Comparison of ENCODE assay signal across 24 mouse cellular contexts in the genomic region with DNA sequence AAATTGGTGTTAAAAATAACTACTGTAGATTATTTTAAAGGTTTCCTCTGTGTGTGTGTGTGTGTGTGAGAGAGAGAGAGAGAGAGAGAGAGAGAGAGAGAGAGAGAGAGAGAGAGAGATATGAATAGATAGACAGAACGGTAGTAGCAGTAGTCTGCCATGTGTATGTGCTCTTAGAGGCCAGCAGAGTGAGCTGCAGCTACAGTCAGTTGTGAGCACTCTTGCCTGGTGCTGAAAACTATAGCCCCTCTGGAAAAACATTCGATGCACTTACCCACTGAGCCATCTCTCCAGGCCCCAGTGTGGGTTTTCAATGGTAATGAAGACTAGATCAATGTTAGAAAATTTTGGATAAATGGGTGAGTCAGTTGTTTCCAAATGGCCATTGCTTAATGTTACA. TPM values are rescaled to one million over a fixed set of nuclear protein-coding genes. Genes with fewer than 3 reads are reported as not detected.
DNase-seq lines count a peak whose midpoint lies in the region; ATAC-seq and TF ChIP-seq lines count a peak whose summit lies in the region.
"Had no signal": no experiment of that assay in that cellular context is flagged by ENCODE, and none has a peak within 500 bp of the region (broad histone marks: within the 10 kb centered on the region; RNA-seq: fewer than 3 reads in every experiment).

No protein-coding gene starts in this region.

- intact Hi-C loops in left cerebral cortex, postnatal 10 days (cut with DNase I) = loop anchor here (5.0 kb wide), 2 partner anchors 168 to 238 kb away; no protein-coding TSS in a partner anchor

- 49% methylated on average over 2 of the region's 2 CpGs for WGBS in intestine, embryonic 16.5 days
- 47% methylated on average over 2 of the region's 2 CpGs for WGBS in intestine, embryonic 15.5 days

- no peaks in the 10 kb centered on the region for H3K9me3 ChIP-seq in intestine, embryonic 16.5 days (ENCODE audit: control insufficient read depth, low read length)
- no peaks in the 10 kb centered on the region for H3K9me3 ChIP-seq in intestine, embryonic 15.5 days
- H3K9me3 ChIP-seq: forebrain, embryonic 13.5 days; heart, embryonic 15.5 days; stomach, embryonic 15.5 days had no signal

- ATAC-seq in intestine, embryonic 16.5 days = 0 out of 2 replicates have a peak, but pooled peaks have one; percentile 55
- ATAC-seq in intestine, embryonic 15.5 days = no peak
- ATAC-seq: forebrain, embryonic 13.5 days; midbrain, embryonic 16.5 days had no signal

- H3K27me3 ChIP-seq in intestine, embryonic 16.5 days (replicated peaks; ENCODE audit: control insufficient read depth, insufficient read depth, low read length) = no peaks in the 10 kb centered on the region
- no peaks in the 10 kb centered on the region for H3K27me3 ChIP-seq in intestine, embryonic 15.5 days (replicated peaks)
- H3K27me3 ChIP-seq: forebrain, embryonic 13.5 days; heart, embryonic 15.5 days; stomach, embryonic 15.5 days had no signal

- H3K27ac ChIP-seq in intestine, embryonic 16.5 days (ENCODE audit: low read length) = no peak overlapping the region
- no peak overlapping the region for H3K27ac ChIP-seq in intestine, embryonic 15.5 days
- no peak overlapping the region for H3K27ac ChIP-seq in cortical plate, adult 2 months (ENCODE audit: insufficient read depth, low read length)
- H3K27ac ChIP-seq: forebrain, embryonic 13.5 days; heart, embryonic 15.5 days; stomach, embryonic 15.5 days had no signal

- peak; percentile 37; the same call in 1 of the 2 replicates for TF ChIP-seq CTCF in cortical plate, adult 2 months (IDR thresholded peaks at IDR 0.05; ENCODE audit: extremely low read depth, insufficient read depth, low read length)

- peak; percentile 23 for DNase-seq in testis, postnatal 10 days (ENCODE audit: low spot score)
- DNase-seq in testis, postnatal 14 days (ENCODE audit: low spot score) = no peak
- DNase-seq in spleen, adult 12 weeks (ENCODE audit: low spot score) = no peak
- no peak for DNase-seq in gastrocnemius, adult 18-20 months (ENCODE audit: low spot score)
- no peak for DNase-seq in left cerebral cortex, postnatal 10 days (ENCODE audit: extremely low spot score in 1 of 2, low spot score in 2 of 2)
- DNase-seq: adrenal gland, postnatal 36 days; cerebellum, adult 9-10 months; heart, adult 18-20 months; kidney, postnatal 25 days; layer of hippocampus, adult 9-11 months; lung, adult 2 months; thymus, postnatal 14 days had no signal

- H3K4me1 ChIP-seq in intestine, embryonic 16.5 days (ENCODE audit: control insufficient read depth, insufficient read depth, low read length) = no peaks in the 10 kb centered on the region
- H3K4me1 ChIP-seq in intestine, embryonic 15.5 days (replicated peaks) = no peaks in the 10 kb centered on the region
- no peaks in the 10 kb centered on the region for H3K4me1 ChIP-seq in cortical plate, adult 2 months (ENCODE audit: control insufficient read depth, insufficient read depth, low read length)
- H3K4me1 ChIP-seq: forebrain, embryonic 13.5 days; heart, embryonic 15.5 days; stomach, embryonic 15.5 days had no signal

- no peak overlapping the region for H3K4me3 ChIP-seq in intestine, embryonic 16.5 days (ENCODE audit: low read length)
- H3K4me3 ChIP-seq in intestine, embryonic 15.5 days (replicated peaks) = no peak overlapping the region
- H3K4me3 ChIP-seq in cortical plate, adult 2 months (ENCODE audit: insufficient read depth, low read length) = no peak overlapping the region
- H3K4me3 ChIP-seq: forebrain, embryonic 13.5 days; heart, embryonic 15.5 days; stomach, embryonic 15.5 days had no signal

- no peak overlapping the region for H3K9ac ChIP-seq in intestine, embryonic 16.5 days (ENCODE audit: low read depth, low read length)
- no peak overlapping the region for H3K9ac ChIP-seq in intestine, embryonic 15.5 days
- H3K9ac ChIP-seq: forebrain, embryonic 13.5 days; heart, embryonic 15.5 days; stomach, embryonic 15.5 days had no signal

- H3K36me3 ChIP-seq in intestine, embryonic 16.5 days (ENCODE audit: control insufficient read depth, insufficient read depth, low read length) = no peaks in the 10 kb centered on the region
- no peaks in the 10 kb centered on the region for H3K36me3 ChIP-seq in intestine, embryonic 15.5 days
- H3K36me3 ChIP-seq: heart, embryonic 15.5 days; stomach, embryonic 15.5 days had no signal

- no peak for TF ChIP-seq POLR2A in cortical plate, adult 2 months (IDR thresholded peaks at IDR 0.05; ENCODE audit: extremely low read depth, insufficient read depth, low read length)

- H3K4me2 ChIP-seq in intestine, embryonic 16.5 days (ENCODE audit: low read depth, low read length) = no peak overlapping the region
- no peak overlapping the region for H3K4me2 ChIP-seq in intestine, embryonic 15.5 days (replicated peaks)
- H3K4me2 ChIP-seq: forebrain, embryonic 13.5 days; heart, embryonic 15.5 days; stomach, embryonic 15.5 days had no signal

RNA-seq across cellular contexts. Expression of a gene that starts 29.1 kb away (rescaled TPM):
- 40.3 and 45.1 TPM in 2 replicates for polyA plus RNA-seq in intestine, embryonic 16.5 days (2015; fragmentation: Nextera tagmentation; extraction: Ambion mirVana)
- polyA plus RNA-seq in intestine, embryonic 15.5 days (2015; fragmentation: Nextera tagmentation; extraction: Ambion mirVana) = 28.1 and 30.2 TPM in 2 replicates
- not detected in 2 replicates for polyA plus RNA-seq in cortical plate, adult 2 months (2012; rRNA removed)
- total RNA-seq in gastrocnemius, adult 18-20 months (2021) = not detected
- total RNA-seq in left cerebral cortex, postnatal 10 days (2021) = not detected
- total RNA-seq: adrenal gland, postnatal 36 days; heart, adult 18-20 months; left cerebral cortex, postnatal 36 days; liver, adult 2 months; megakaryocyte, adult 5-6 weeks had no signal
- polyA plus RNA-seq: forebrain, embryonic 13.5 days; heart, embryonic 15.5 days; hindbrain, embryonic 11.5 days; lung, adult 2 months; midbrain, embryonic 16.5 days; spleen, adult 2 months had no signal

RNA-seq across cellular contexts. Expression of a gene that starts 37.9 kb away (rescaled TPM):
- polyA plus RNA-seq in intestine, embryonic 16.5 days (2015; fragmentation: Nextera tagmentation; extraction: Ambion mirVana) = 2.4 and 2.9 TPM in 2 replicates
- 2.4 and 2.6 TPM in 2 replicates for polyA plus RNA-seq in intestine, embryonic 15.5 days (2015; fragmentation: Nextera tagmentation; extraction: Ambion mirVana)
- 13.3 and 15.3 TPM in 2 replicates for polyA plus RNA-seq in cortical plate, adult 2 months (2012; rRNA removed)
- total RNA-seq in gastrocnemius, adult 18-20 months (2021) = 1 to 10 TPM in 1 of 2 experiments, under 1 TPM in 1; 0.84 to 1.5 TPM
- 10 to 100 TPM; 32.5 to 32.8 TPM for total RNA-seq in left cerebral cortex, postnatal 10 days (2021)

Comparison
In these comparisons a context has a peak if more than half of its experiments do, and no peak if none do; other contexts are left out.
1. RNA of a gene that starts 29.1 kb away (polyA plus RNA-seq): 40.3 to 45.1 TPM in intestine, embryonic 16.5 days and 28.1 to 30.2 TPM in intestine, embryonic 15.5 days; not detected in cortical plate, adult 2 months; every median in the first group is over 10 times any median in the second.